Mouse (Mus musculus) MEL (cell line): ENCODE measurements around the gene Srxn1.

Experiments
- CTCF ChIP-seq, 3 experiments: IDR thresholded peaks in 2 of 3; conservative IDR thresholded peaks in 1 of 3; 2 replicates each; pipeline ENCODE4 v1.5.1; 2011 to 2012; ENCODE audit warnings: low read length in 3 of 3, low read depth in 2 of 3, mild to moderate bottlenecking in 2 of 3, improper control_type of control experiment in 1 of 3, inconsistent platforms in 1 of 3, mixed read lengths in 1 of 3, moderate library complexity in 1 of 3; ENCODE audit not compliant: control insufficient read depth in 1 of 3, insufficient read depth in 1 of 3, poor library complexity in 1 of 3, severe bottlenecking in 1 of 3
- JUND ChIP-seq: IDR thresholded peaks from 2 replicates; pipeline ENCODE4 v1.6.1; 2011; ENCODE audit warnings: low read depth, mild to moderate bottlenecking, improper control_type of control experiment, low read length
- MAFK ChIP-seq: IDR thresholded peaks from 2 replicates; pipeline ENCODE4 v1.6.1; 2011; ENCODE audit warnings: low read depth, mild to moderate bottlenecking, low read length, improper control_type of control experiment, borderline replicate concordance
- MAX ChIP-seq: IDR thresholded peaks from 2 replicates; pipeline ENCODE4 v1.6.1; 2011; ENCODE audit warnings: low read length, improper control_type of control experiment
- MAZ ChIP-seq: IDR thresholded peaks from 2 replicates; pipeline ENCODE4 v1.6.1; 2012; ENCODE audit warnings: low read depth, mild to moderate bottlenecking, inconsistent platforms, low read length, improper control_type of control experiment
- MYB ChIP-seq: IDR thresholded peaks from 2 replicates; pipeline ENCODE4 v1.6.1; 2011; ENCODE audit warnings: mild to moderate bottlenecking, low read depth, low read length, improper control_type of control experiment
- NELFE ChIP-seq: IDR thresholded peaks from 2 replicates; pipeline ENCODE4 v1.6.1; 2011; ENCODE audit warnings: low read depth, low read length, improper control_type of control experiment
- POLR2A ChIP-seq, 2 experiments: IDR thresholded peaks; 2 replicates each; pipeline ENCODE4 v1.6.1; 2011 to 2012; ENCODE audit warnings: low read length in 2 of 2, mild to moderate bottlenecking in 2 of 2, control low read depth in 1 of 2, improper control_type of control experiment in 1 of 2, low read depth in 1 of 2, moderate library complexity in 1 of 2; ENCODE audit not compliant: control insufficient read depth in 1 of 2, insufficient read depth in 1 of 2, poor library complexity in 1 of 2
- POLR2AphosphoS5 ChIP-seq: IDR thresholded peaks from 2 replicates; pipeline ENCODE4 v1.6.1; 2012; ENCODE audit warnings: low read depth, borderline replicate concordance, mild to moderate bottlenecking, inconsistent platforms, low read length, moderate library complexity, mixed read lengths
- RCOR1 ChIP-seq: IDR thresholded peaks from 2 replicates; pipeline ENCODE4 v1.6.1; 2012; ENCODE audit warnings: low read depth, mild to moderate bottlenecking, inconsistent platforms, low read length, improper control_type of control experiment
- ZKSCAN1 ChIP-seq: IDR thresholded peaks from 2 replicates; pipeline ENCODE4 v1.6.1; 2012; ENCODE audit warnings: low read depth, mild to moderate bottlenecking, inconsistent platforms, low read length, improper control_type of control experiment, moderate library complexity

DNA sequence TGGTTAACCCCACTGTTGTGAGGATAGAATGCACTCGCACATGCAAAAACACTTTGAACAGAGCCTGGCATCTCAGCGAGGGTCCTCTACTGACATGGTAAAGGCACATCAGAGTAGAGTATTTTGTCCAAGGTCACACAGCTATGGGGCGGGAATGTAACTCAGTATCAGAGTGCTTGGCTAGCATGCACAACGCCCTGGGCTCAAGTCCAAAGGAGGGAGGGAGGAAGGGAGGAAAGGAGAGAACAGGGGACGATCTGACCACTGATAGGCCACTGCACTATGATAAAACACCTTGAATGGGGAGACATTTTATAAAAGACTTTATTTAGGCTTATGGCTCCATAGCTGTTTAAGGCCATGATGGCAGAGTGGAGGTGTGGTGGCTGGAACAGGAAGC is 15.7 kb upstream of the Srxn1 start:
- no peak for TF ChIP-seq CTCF (IDR thresholded peaks at IDR 0.05 in 2 of 3, conservative IDR thresholded peaks at IDR 0.05 in 1 of 3; ENCODE audit: control insufficient read depth in 1 of 3, insufficient read depth in 1 of 3, low read depth in 2 of 3, low read length in 3 of 3, poor library complexity in 1 of 3, severe bottlenecking in 1 of 3)
- TF ChIP-seq JUND: no peak
- TF ChIP-seq MAX: no peak
- TF ChIP-seq POLR2A (IDR thresholded peaks at IDR 0.05; ENCODE audit: control insufficient read depth in 1 of 2, insufficient read depth in 1 of 2, low read depth in 1 of 2, low read length in 2 of 2, poor library complexity in 1 of 2): no peak
- no peak for TF ChIP-seq MAFK
- no peak for TF ChIP-seq RCOR1
- TF ChIP-seq MYB: no peak
- TF ChIP-seq NELFE: no peak
- TF ChIP-seq ZKSCAN1: no peak
- no peak for TF ChIP-seq POLR2AphosphoS5
- no peak for TF ChIP-seq MAZ
